Mouse (Mus musculus): ENCODE results near the gene Nsg1. TPM values are rescaled to one million over a fixed set of nuclear protein-coding genes. Genes with fewer than 3 reads are reported as not detected.

Gene Nsg1
- polyA plus RNA-seq, 1 experiment from 2014 or later, result 354 TPM

DNA sequence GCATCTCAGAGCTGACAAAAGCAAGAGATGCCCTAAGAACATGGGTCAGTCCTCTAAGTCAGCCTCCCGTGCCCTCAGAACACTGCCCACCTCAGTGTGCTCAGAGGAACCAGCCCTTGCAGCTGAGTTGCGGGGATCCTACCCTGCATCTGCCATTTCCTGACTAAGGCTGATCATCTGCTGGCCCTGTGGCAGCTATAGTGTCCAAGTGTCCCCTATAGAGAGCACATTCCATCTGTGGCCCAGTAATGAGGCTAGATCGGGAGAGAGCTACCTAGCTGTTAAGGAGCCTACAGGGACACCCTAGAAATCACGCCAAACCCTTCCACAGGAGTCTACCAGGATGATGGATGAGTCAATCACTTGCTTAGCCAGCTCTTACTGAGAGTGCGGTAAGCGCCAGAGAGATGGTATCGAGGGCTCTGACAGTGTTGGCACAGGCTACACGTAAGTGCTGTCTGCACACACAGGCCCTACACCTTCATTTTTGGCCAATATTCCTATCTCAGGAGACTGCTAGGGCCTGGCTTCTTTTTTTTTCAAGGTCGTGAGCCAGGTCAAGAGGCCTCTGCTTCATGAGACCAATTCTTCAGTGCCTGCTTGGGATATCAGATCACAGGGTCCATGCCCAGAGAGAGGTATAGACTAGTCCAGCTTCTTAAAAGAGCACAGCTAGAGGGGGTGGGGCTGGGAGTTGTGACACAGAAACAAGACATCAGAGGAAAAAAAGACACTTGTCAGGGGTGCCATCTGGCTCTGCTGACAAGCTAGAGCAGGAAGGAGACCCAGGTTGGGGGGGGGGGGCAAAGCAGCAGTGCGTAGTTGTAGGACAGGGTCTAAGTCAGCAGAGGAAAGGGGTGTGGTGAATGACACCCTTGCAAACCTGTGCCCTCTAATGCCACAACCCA is 7.3 kb downstream of the Nsg1 start:
- Histone ChIP-seq H3K9me3 (replicated peaks; ENCODE audit: control insufficient read depth, low read length) (no peaks in the 10 kb centered on the region), H3K27ac (ENCODE audit: low read depth, low read length) (no peak overlapping the region), H3K4me2 (ENCODE audit: low read length) (peak overlapping the region; percentile 24), H3K36me3 (ENCODE audit: control insufficient read depth, insufficient read depth, low read length) (peaks cover 96% of the 10 kb centered on the region), H3K4me3 (ENCODE audit: low read depth, low read length) (no peak overlapping the region), H3K27me3 (replicated peaks; ENCODE audit: control insufficient read depth, insufficient read depth, low read length) (no peaks in the 10 kb centered on the region), H3K4me1 (ENCODE audit: control insufficient read depth, insufficient read depth, low read length) (peaks cover 49% of the 10 kb centered on the region), H3K9ac (ENCODE audit: low read length) (no peak overlapping the region; the same call in 1 of the 2 replicates)
- 82% methylated on average over 10 of the region's 10 CpGs for WGBS
- ATAC-seq (peak; percentile 35), DNase-seq (ENCODE audit: low spot score) (peak; percentile 30)

DNA sequence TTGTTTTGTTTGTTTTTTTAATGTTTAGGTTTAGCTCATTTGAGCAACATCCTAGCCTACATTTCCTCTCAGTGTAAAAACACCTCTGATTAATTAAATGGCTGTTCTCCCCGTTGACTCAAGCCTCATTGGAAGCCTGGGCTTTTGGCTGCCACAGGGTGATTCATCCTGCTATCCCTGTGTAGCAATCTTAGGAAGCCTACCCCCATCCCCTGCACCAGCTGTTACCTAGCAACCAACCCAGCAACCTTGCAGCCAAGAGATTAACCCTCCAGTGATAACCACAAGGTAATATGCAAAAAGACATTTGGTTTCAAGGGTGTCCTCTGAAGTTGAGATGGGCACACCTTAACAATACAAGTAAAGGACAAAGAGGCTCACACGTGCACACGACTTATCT is 8.4 kb downstream of the Nsg1 start:
- H3K9ac ChIP-seq (ENCODE audit: low read length), result no peak overlapping the region; the same call in 1 of the 2 replicates

DNA sequence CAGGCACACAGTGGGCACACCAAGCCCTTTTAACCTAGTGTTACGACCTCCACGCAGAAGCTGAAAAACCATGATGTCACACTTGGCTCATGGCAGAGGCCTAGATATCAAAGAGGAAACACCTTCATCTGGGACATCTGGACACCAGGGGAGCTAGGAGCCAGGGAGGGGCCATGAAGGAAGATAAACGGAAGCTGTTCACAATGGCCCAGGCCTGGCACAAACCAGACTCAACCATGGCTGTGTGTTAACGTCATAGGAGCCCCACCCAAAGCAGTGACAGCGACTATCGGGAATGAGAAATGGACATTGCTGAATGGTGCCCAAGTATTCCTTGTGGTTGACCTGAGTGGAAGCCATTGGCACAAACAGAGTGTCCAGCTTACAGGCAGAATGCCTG is 13.2 kb downstream of the Nsg1 start:
- H3K9me3 ChIP-seq (replicated peaks; ENCODE audit: control insufficient read depth, low read length), result no peaks in the 10 kb centered on the region
- no peak for ATAC-seq
- DNase-seq (ENCODE audit: low spot score), result no peak
- peaks cover 1% of the 10 kb centered on the region; the same call in 1 of the 2 replicates for H3K4me1 ChIP-seq (ENCODE audit: control insufficient read depth, insufficient read depth, low read length)
- no peak overlapping the region for H3K27ac ChIP-seq (ENCODE audit: low read depth, low read length)
- 92% methylated on average over 6 of the region's 6 CpGs for WGBS
- H3K9ac ChIP-seq (ENCODE audit: low read length), result no peak overlapping the region
- no peaks in the 10 kb centered on the region for H3K27me3 ChIP-seq (replicated peaks; ENCODE audit: control insufficient read depth, insufficient read depth, low read length)
- H3K4me3 ChIP-seq (ENCODE audit: low read depth, low read length), result no peak overlapping the region
- peaks cover 93% of the 10 kb centered on the region for H3K36me3 ChIP-seq (ENCODE audit: control insufficient read depth, insufficient read depth, low read length)
- H3K4me2 ChIP-seq (ENCODE audit: low read length), result no peak overlapping the region

More for the DNA sequence above, 8.4 kb downstream of the Nsg1 start:
- no peaks in the 10 kb centered on the region for H3K27me3 ChIP-seq (replicated peaks; ENCODE audit: control insufficient read depth, insufficient read depth, low read length)
- peaks cover 38% of the 10 kb centered on the region for H3K4me1 ChIP-seq (ENCODE audit: control insufficient read depth, insufficient read depth, low read length)
- peak overlapping the region; percentile 24; the same call in 1 of the 2 replicates for H3K4me2 ChIP-seq (ENCODE audit: low read length)
- H3K36me3 ChIP-seq (ENCODE audit: control insufficient read depth, insufficient read depth, low read length), result peaks cover 95% of the 10 kb centered on the region
- 54% methylated on average over 3 of the region's 3 CpGs for WGBS
- DNase-seq (ENCODE audit: low spot score) (peak; percentile 35), ATAC-seq (peak; percentile 21; the same call in 1 of the 2 replicates)
- H3K9me3 ChIP-seq (replicated peaks; ENCODE audit: control insufficient read depth, low read length), result no peaks in the 10 kb centered on the region
- no peak overlapping the region for H3K4me3 ChIP-seq (ENCODE audit: low read depth, low read length)
- no peak overlapping the region for H3K27ac ChIP-seq (ENCODE audit: low read depth, low read length)

DNA sequence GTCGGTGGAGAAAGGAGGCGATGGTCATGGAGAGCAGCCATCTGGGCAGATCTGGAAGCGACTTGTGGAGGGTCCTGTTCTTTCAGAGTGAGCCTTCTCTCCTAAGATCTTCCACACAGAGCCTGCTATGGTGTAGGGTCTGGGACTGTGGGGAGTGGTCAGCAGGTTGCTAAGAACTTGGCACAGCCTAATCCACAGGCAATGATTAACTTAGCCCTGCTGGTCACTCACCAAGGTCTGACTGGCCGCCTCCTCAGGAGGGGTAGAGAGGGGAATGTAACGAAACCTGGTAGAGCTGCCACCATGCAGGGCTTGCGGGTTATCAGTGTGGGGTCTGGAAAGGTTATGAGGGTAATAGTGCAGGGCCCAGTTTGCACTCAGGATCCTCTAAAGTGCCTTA is 18.8 kb downstream of the Nsg1 start:
- H3K4me1 ChIP-seq (ENCODE audit: control insufficient read depth, insufficient read depth, low read length), result no peaks in the 10 kb centered on the region
- no peak overlapping the region for H3K27ac ChIP-seq (ENCODE audit: low read depth, low read length)
- H3K36me3 ChIP-seq (ENCODE audit: control insufficient read depth, insufficient read depth, low read length), result peaks cover 99% of the 10 kb centered on the region
- H3K4me3 ChIP-seq (ENCODE audit: low read depth, low read length), result no peak overlapping the region
- ATAC-seq (0 out of 2 replicates have a peak, but pooled peaks have one; percentile 6), DNase-seq (ENCODE audit: low spot score) (no peak)
- 93% methylated on average over 6 of the region's 6 CpGs for WGBS
- H3K4me2 ChIP-seq (ENCODE audit: low read length), result no peak overlapping the region
- no peaks in the 10 kb centered on the region for H3K27me3 ChIP-seq (replicated peaks; ENCODE audit: control insufficient read depth, insufficient read depth, low read length)
- no peaks in the 10 kb centered on the region for H3K9me3 ChIP-seq (replicated peaks; ENCODE audit: control insufficient read depth, low read length)
- H3K9ac ChIP-seq (ENCODE audit: low read length), result no peak overlapping the region

DNA sequence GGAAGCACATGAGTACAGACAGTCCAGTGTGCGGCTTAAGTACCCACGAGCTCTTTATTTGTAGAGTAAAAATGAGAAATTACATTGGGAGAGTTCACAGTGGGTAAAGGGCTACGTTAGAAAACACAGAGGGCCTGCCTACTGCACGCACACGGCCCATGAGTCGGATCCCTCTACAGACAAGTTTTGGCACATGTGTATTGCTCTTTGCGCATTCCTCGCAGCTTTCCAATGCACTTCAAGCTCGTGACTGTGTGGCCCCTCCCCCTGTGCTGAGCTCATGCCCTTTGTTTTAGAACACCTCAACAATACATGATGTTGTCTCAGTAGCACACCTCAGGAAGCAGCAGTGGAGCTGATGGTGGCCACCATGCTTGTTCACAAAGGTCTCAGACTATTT is 22.5 kb downstream of the Nsg1 start:
- Histone ChIP-seq H3K4me3 (ENCODE audit: low read depth, low read length) (no peak overlapping the region), H3K27me3 (replicated peaks; ENCODE audit: control insufficient read depth, insufficient read depth, low read length) (no peaks in the 10 kb centered on the region), H3K4me2 (ENCODE audit: low read length) (no peak overlapping the region), H3K36me3 (ENCODE audit: control insufficient read depth, insufficient read depth, low read length) (peaks cover 77% of the 10 kb centered on the region), H3K4me1 (ENCODE audit: control insufficient read depth, insufficient read depth, low read length) (no peaks in the 10 kb centered on the region), H3K27ac (ENCODE audit: low read depth, low read length) (no peak overlapping the region), H3K9ac (ENCODE audit: low read length) (no peak overlapping the region), H3K9me3 (replicated peaks; ENCODE audit: control insufficient read depth, low read length) (no peaks in the 10 kb centered on the region)
- no peak for DNase-seq (ENCODE audit: low spot score)
- ATAC-seq, result peak; percentile 8; the same call in 1 of the 2 replicates
- 87% methylated on average over 9 of the region's 9 CpGs for WGBS

DNA sequence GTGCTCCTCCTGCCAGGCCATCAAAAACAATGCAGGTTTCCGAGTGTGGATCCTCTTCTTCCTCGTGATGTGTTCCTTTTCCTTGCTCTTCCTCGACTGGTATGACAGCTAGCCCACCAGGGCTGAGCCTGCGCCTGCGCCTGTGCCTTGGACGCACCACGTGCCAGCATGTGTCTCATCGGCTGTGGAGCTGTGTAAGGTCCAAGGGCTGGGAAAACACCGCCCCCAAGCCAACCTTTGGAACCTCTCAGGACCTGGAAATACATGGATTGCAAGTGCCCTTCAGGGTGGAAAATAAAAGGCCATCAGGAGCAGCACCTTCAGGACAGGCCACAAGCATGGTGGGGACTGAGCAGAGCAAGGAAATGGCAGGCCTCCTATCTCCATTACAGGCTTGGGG is 23.5 kb downstream of the Nsg1 start:
- ATAC-seq (no peak), DNase-seq (ENCODE audit: low spot score) (no peak)
- Histone ChIP-seq H3K27ac (ENCODE audit: low read depth, low read length) (no peak overlapping the region), H3K36me3 (ENCODE audit: control insufficient read depth, insufficient read depth, low read length) (peaks cover 68% of the 10 kb centered on the region), H3K9ac (ENCODE audit: low read length) (no peak overlapping the region), H3K27me3 (replicated peaks; ENCODE audit: control insufficient read depth, insufficient read depth, low read length) (no peaks in the 10 kb centered on the region), H3K4me3 (ENCODE audit: low read depth, low read length) (no peak overlapping the region), H3K4me2 (ENCODE audit: low read length) (no peak overlapping the region), H3K9me3 (replicated peaks; ENCODE audit: control insufficient read depth, low read length) (no peaks in the 10 kb centered on the region), H3K4me1 (ENCODE audit: control insufficient read depth, insufficient read depth, low read length) (no peaks in the 10 kb centered on the region)
- WGBS, result 94% methylated on average over 9 of the region's 9 CpGs

DNA sequence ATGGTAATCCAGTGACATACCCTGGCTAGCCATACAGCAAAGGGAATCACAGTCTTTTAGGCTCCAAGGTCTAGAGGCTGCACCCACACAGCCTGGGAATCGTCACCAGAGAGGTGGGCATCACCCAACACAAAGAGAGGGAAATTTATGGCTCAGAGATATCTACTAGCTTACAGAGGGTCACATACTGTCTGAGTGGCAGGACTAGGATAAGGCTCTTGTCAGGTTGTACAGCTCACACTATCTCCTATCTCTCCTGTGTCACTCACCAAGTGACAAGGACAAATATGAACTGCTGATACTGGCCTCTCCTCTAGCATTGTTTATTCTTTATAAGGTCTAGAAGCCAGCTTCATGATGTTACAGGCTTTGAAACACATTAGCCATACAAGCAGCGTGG is 30.4 kb downstream of the Nsg1 start:
- Histone ChIP-seq H3K36me3 (ENCODE audit: control insufficient read depth, insufficient read depth, low read length) (peaks cover 13% of the 10 kb centered on the region; the same call in 1 of the 2 replicates), H3K4me2 (ENCODE audit: low read length) (no peak overlapping the region), H3K9me3 (replicated peaks; ENCODE audit: control insufficient read depth, low read length) (no peaks in the 10 kb centered on the region), H3K4me3 (ENCODE audit: low read depth, low read length) (no peak overlapping the region), H3K4me1 (ENCODE audit: control insufficient read depth, insufficient read depth, low read length) (no peaks in the 10 kb centered on the region), H3K27me3 (replicated peaks; ENCODE audit: control insufficient read depth, insufficient read depth, low read length) (no peaks in the 10 kb centered on the region), H3K27ac (ENCODE audit: low read depth, low read length) (no peak overlapping the region), H3K9ac (ENCODE audit: low read length) (no peak overlapping the region)
- ATAC-seq (no peak), DNase-seq (ENCODE audit: low spot score) (no peak)
- whole genome bisulfite sequencing, result 93% methylated on average over 2 of the region's 2 CpGs

DNA sequence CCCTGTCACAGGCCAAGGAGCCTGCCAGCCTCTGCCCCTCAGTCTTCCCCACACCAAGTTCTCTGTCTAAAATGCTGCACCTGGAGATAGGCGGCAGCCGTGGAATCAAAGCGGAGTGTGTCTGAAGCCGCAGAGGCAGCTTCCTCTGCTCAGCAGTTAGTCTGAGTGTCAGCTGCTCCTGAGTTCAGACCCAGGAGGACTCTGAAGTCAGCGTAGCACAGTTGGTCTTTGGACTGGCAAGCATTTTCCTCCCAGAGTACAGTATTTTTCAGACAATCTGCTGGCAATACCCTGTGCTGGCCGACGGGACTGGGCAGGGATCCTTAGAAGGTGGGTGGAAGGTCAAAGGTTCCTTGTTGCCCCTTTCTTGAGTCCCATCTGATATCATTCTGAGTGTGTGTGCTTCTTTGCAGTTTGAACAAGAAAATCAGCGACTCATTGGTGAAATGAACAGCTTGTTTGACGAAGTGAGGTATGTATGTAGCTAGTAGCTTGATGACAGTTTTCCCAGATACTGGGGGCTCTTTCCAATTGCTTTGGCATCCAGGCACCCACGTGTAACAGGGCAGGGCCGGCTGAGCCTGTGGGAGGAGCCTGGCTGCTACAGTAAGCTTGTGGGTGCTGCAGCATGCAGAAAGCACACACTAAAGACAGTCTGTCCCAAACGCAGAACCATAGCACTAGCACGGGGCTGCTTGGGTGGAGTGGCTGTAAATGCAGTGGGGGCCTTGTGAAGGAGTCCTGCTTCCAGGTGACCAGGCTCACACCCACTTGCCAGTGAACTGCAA is 33.0 kb downstream of the Nsg1 start:
- H3K4me2 ChIP-seq (ENCODE audit: low read length), result no peak overlapping the region
- H3K36me3 ChIP-seq (ENCODE audit: control insufficient read depth, insufficient read depth, low read length), result peaks cover 16% of the 10 kb centered on the region
- no peaks in the 10 kb centered on the region for H3K9me3 ChIP-seq (replicated peaks; ENCODE audit: control insufficient read depth, low read length)
- H3K27ac ChIP-seq (ENCODE audit: low read depth, low read length), result no peak overlapping the region
- no peak overlapping the region for H3K4me3 ChIP-seq (ENCODE audit: low read depth, low read length)
- DNase-seq (ENCODE audit: low spot score) (no peak), ATAC-seq (peak; percentile 46; the same call in 1 of the 2 replicates)
- H3K27me3 ChIP-seq (replicated peaks; ENCODE audit: control insufficient read depth, insufficient read depth, low read length), result no peaks in the 10 kb centered on the region
- no peaks in the 10 kb centered on the region for H3K4me1 ChIP-seq (ENCODE audit: control insufficient read depth, insufficient read depth, low read length)
- WGBS, result 86% methylated on average over 13 of the region's 13 CpGs
- no peak overlapping the region for H3K9ac ChIP-seq (ENCODE audit: low read length)
